Mouse (Mus musculus) lung, postnatal 4 days (tissue): Measurements from ENCODE around the gene Camkmt.
A peak's percentile ranks its signal among the peaks of the same experiment; 100 is the strongest.

Experiments
- DNase-seq, 2 experiments: peaks; one replicate each; pipeline ENCODE4 v3.0.0; 2021

The Camkmt gene

GRCm38 (mm10) chr17:85375523-85375922 lies 285.2 kb downstream of the Camkmt start:
- no peak for DNase-seq

- DNase-seq = no peak
These were observed 287.1 kb downstream of the Camkmt start for GRCm38 (mm10) chr17:85377496-85377895.

GRCm38 (mm10) chr17:85379101-85379500 lies 288.7 kb downstream of the Camkmt start:
- no peak for DNase-seq

- no peak for DNase-seq
These were observed 291.3 kb downstream of the Camkmt start for GRCm38 (mm10) chr17:85381578-85382223.

- DNase-seq = peak in 1 of 2 experiments; percentile 47
These were observed 292.0 kb downstream of the Camkmt start for GRCm38 (mm10) chr17:85382344-85382743.

GRCm38 (mm10) chr17:85382906-85383305 lies 292.6 kb downstream of the Camkmt start:
- DNase-seq = no peak

- DNase-seq = no peak
These were observed 302.9 kb downstream of the Camkmt start for GRCm38 (mm10) chr17:85393091-85393890.

- no peak for DNase-seq
These were observed 303.6 kb downstream of the Camkmt start for GRCm38 (mm10) chr17:85393891-85394321.

- peak; percentile 13 to 37 for DNase-seq
These were observed 305.1 kb downstream of the Camkmt start for GRCm38 (mm10) chr17:85395502-85395901.

GRCm38 (mm10) chr17:85400751-85401150 lies 310.4 kb downstream of the Camkmt start:
- no peak for DNase-seq

GRCm38 (mm10) chr17:85405161-85405560 lies 314.8 kb downstream of the Camkmt start:
- no peak for DNase-seq

GRCm38 (mm10) chr17:85406195-85406594 lies 315.8 kb downstream of the Camkmt start:
- no peak for DNase-seq

GRCm38 (mm10) chr17:85428831-85429230 lies 338.5 kb downstream of the Camkmt start:
- no peak for DNase-seq

- DNase-seq = no peak
These were observed 342.6 kb downstream of the Camkmt start for GRCm38 (mm10) chr17:85432923-85433322.

- no peak for DNase-seq
These were observed 352.7 kb downstream of the Camkmt start for GRCm38 (mm10) chr17:85443036-85443435.

- no peak for DNase-seq
These were observed 364.1 kb downstream of the Camkmt start for GRCm38 (mm10) chr17:85454419-85454983.

- no peak for DNase-seq
These were observed 364.7 kb downstream of the Camkmt start for GRCm38 (mm10) chr17:85455063-85455462.

GRCm38 (mm10) chr17:85458075-85458474 lies 367.7 kb downstream of the Camkmt start:
- DNase-seq = peak; percentile 30

GRCm38 (mm10) chr17:85458589-85458988 lies 368.2 kb downstream of the Camkmt start:
- DNase-seq = no peak

GRCm38 (mm10) chr17:85461577-85461976 lies 371.2 kb downstream of the Camkmt start:
- no peak for DNase-seq

GRCm38 (mm10) chr17:85463497-85464392 lies 373.4 kb downstream of the Camkmt start:
- no peak for DNase-seq
